Mouse (Mus musculus) cerebellum, adult 2 months (tissue): ENCODE results near the gene Dock10.

Experiments
- CTCF ChIP-seq: fragments of 200-500 bp; IDR thresholded peaks from 2 replicates; pipeline ENCODE4 v1.5.1; 2011; ENCODE audit warnings: low read depth, mild to moderate bottlenecking, control low read depth, low read length, moderate library complexity, borderline replicate concordance; ENCODE audit not compliant: insufficient read depth
- POLR2A ChIP-seq: fragments of 200-500 bp; IDR thresholded peaks from 2 replicates; pipeline ENCODE4 v1.6.1; 2011; ENCODE audit warnings: low read length, control low read depth, borderline replicate concordance; ENCODE audit not compliant: insufficient read depth

GRCm38 (mm10) chr1:80635825-80636224 lies 122.5 kb downstream of the Dock10 start:
- TF ChIP-seq POLR2A, result no peak
- no peak for TF ChIP-seq CTCF
